Mouse (Mus musculus) right cerebral cortex, postnatal 4 days (tissue): ENCODE measurements around the gene Rpl39.

Source experiments
- DNase-seq: peaks from one replicate; pipeline ENCODE4 v3.0.0-alpha.2; 2022

Gene Rpl39

GRCm38 (mm10) chrX:37063902-37064301 lies 21.3 kb downstream of the Rpl39 start:
- no peak for DNase-seq

DNA sequence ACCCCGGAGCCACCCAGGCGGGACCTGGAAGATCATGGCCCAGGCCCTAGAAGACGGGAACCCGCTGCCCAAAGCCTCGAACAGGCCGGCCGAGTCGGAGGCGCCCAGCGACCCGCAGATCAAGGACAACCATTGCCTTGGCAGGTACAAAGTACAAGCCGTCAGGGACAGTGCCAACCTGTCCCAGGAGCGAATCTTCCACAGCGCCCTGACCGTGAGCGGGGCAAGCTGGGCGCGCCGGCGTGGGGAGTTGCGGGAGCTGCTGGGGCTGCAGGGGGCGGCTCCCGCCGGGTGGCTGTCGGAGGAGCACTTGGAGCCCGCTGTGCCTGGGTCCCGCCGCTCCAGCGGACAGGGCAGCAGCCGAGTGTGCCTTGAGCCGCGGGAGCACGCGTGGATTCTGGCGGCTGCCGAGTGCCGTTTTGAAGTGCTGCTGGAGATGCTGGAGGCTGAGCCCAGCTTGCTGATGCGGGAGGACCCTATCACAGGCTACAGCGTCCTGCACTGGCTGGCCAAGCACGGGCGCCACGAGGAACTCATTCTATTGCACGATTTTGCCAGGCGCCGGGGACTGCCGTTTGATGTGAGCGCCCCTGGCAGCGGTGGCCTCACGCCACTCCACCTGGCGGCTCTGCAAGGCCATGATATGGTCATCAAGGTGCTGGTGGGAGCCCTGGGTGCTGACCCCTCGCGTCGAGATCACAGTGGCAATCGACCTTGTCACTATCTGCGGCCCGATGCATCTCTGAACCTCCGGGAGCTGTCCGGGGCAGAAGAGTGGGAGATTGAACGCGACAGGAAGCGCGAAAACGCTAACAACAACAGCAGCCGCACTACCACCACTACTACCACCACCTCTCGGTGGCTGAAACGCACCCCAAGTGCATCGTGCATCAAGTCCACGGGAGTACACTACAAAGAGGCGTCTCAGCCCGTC lies 36.0 kb downstream of the Rpl39 start:
- peak; percentile 6 for DNase-seq

- no peak for DNase-seq
Measured at GRCm38 (mm10) chrX:37048066-37048889, 36.9 kb downstream of the Rpl39 start, which contains the start of gene Sowahd. Gene Sowahd (plus strand): TSS chrX:37048845.

DNA sequence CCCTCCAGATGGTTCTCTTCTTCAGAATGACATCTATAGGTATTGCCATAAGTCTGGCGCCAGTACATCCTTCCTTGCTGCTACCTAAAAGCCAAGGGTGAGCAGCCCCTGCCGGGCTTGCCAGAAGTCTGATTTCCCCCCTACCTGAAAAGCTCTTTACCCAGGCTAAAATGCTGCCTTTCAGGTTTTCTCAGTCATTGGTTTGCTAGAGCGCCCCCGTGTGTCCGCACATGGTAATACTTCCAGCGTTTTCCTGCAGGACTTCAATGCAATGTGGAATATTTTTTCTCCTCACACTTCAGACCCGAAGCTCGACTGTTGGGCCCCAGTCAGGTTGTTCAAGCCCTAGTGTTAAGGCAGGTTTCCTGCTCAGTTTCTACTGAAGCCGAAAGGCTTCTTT lies 42.5 kb downstream of the Rpl39 start:
- DNase-seq = peak; percentile 78
